Mouse (Mus musculus) ES-Bruce4 (cell line): ENCODE measurements around the gene Lrrc74b.

ENCODE experiments used
- CTCF ChIP-seq: IDR thresholded peaks from one replicate; pipeline ENCODE4 v1.8.1; 2011; ENCODE audit warnings: low read depth, low read length
- POLR2A ChIP-seq: IDR thresholded peaks from one replicate; pipeline ENCODE4 v1.8.1; 2011; ENCODE audit warnings: low read length; ENCODE audit not compliant: insufficient read depth

DNA sequence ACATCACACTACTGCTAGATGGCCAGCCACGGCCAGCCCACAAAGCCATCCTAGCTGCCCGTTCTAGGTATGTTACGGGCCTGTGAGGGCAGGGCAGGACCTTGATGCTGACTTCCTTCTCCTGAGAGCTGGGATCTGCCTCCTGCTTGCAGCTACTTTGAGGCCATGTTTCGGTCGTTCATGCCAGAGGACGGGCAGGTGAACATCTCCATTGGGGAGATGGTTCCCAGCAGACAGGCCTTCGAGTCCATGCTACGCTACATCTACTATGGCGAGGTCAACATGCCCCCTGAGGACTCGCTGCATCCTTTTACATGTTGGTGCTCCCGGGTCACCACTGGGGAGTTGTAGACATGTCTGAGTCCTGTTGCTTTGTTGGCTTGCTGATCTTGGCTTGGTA is 36.9 kb downstream of the Lrrc74b start:
- no peak for TF ChIP-seq POLR2A
- TF ChIP-seq CTCF: no peak
